Mouse (Mus musculus) heart, adult 2 months (tissue): ENCODE measurements at regions not wholly inside any gene's neighbourhood (a gene's known extent, or its start where the extent isn't known, plus 50 kb on each side); places are given as distances from the start of the nearest gene placed in this dataset.

Experiments
- CTCF ChIP-seq: fragments of 200-600 bp; IDR thresholded peaks from 2 replicates; pipeline ENCODE4 v1.8.1; 2022; ENCODE audit warnings: antibody characterized with exemption, mild to moderate bottlenecking, moderate library complexity
- POLR2A ChIP-seq: fragments of 200-500 bp; IDR thresholded peaks from 2 replicates; pipeline ENCODE4 v1.6.1; 2011; ENCODE audit warnings: mild to moderate bottlenecking, low read depth, low read length, control low read depth; ENCODE audit not compliant: insufficient read depth

GRCm38 (mm10) chr1:118741286-118741685, 113.5 kb downstream of the Tfcp2l1 start:
- no peak for TF ChIP-seq POLR2A
- TF ChIP-seq CTCF: no peak
